Mouse (Mus musculus) lung, postnatal 10 days (tissue): ENCODE results near the gene Slc34a1.

ENCODE experiments used
- DNase-seq: peaks from one replicate; pipeline ENCODE4 v3.0.0; 2021

The Slc34a1 gene

GRCm38 (mm10) chr13:55444286-55444936 is 46.4 kb downstream of the Slc34a1 start:
- no peak for DNase-seq

GRCm38 (mm10) chr13:55444937-55445315 is 46.9 kb downstream of the Slc34a1 start, which contains the start of gene Grk6:
Gene Grk6 (plus strand): TSS chr13:55445072.
- peak; percentile 100 for DNase-seq

GRCm38 (mm10) chr13:55445361-55446091 is 47.5 kb downstream of the Slc34a1 start:
- DNase-seq, result no peak

GRCm38 (mm10) chr13:55446483-55447105 is 48.6 kb downstream of the Slc34a1 start:
- no peak for DNase-seq

GRCm38 (mm10) chr13:55447543-55447943 is 49.6 kb downstream of the Slc34a1 start:
- peak; percentile 37 for DNase-seq

- no peak for DNase-seq
Observed at GRCm38 (mm10) chr13:55448131-55448530, 50.1 kb downstream of the Slc34a1 start.

- no peak for DNase-seq
Observed at GRCm38 (mm10) chr13:55449205-55449604, 51.2 kb downstream of the Slc34a1 start.

GRCm38 (mm10) chr13:55449679-55450441 is 51.9 kb downstream of the Slc34a1 start:
- no peak for DNase-seq

- DNase-seq, result no peak
Observed at GRCm38 (mm10) chr13:55450511-55450980, 52.6 kb downstream of the Slc34a1 start.

GRCm38 (mm10) chr13:55451296-55451695 is 53.3 kb downstream of the Slc34a1 start:
- no peak for DNase-seq

GRCm38 (mm10) chr13:55451785-55452549 is 54.0 kb downstream of the Slc34a1 start:
- peak; percentile 69 for DNase-seq

GRCm38 (mm10) chr13:55462965-55463364 is 65.0 kb downstream of the Slc34a1 start:
- no peak for DNase-seq

- DNase-seq, result no peak
Observed at GRCm38 (mm10) chr13:55463399-55464026, 65.5 kb downstream of the Slc34a1 start.

- DNase-seq, result peak; percentile 49
Observed at GRCm38 (mm10) chr13:55464027-55464884, 66.3 kb downstream of the Slc34a1 start, which contains the start of gene Prr7. Gene Prr7 (plus strand): TSS chr13:55464267.

- DNase-seq, result no peak
Observed at GRCm38 (mm10) chr13:55465184-55465583, 67.2 kb downstream of the Slc34a1 start.
